Mouse (Mus musculus) embryonic fibroblast, embryonic 13.5 days (primary cell): ENCODE measurements around the gene Phyh. TPM values are rescaled to one million over a fixed set of nuclear protein-coding genes. Genes with fewer than 3 reads are reported as not detected.

Experiments
- H3K27ac ChIP-seq: 2 replicates; pipeline ENCODE4 v1.5.1; 2012; ENCODE audit warnings: low read length, control low read depth, inconsistent platforms; ENCODE audit not compliant: insufficient read depth
- H3K4me1 ChIP-seq: 2 replicates; pipeline ENCODE4 v1.6.1; 2011; ENCODE audit warnings: low read length; ENCODE audit not compliant: control insufficient read depth, insufficient read depth
- H3K4me3 ChIP-seq: 2 replicates; pipeline ENCODE4 v1.5.1; 2011; ENCODE audit warnings: mild to moderate bottlenecking, control low read depth, low read length; ENCODE audit not compliant: insufficient read depth
- CTCF ChIP-seq: IDR thresholded peaks from 2 replicates; pipeline ENCODE4 v1.5.1; 2011; ENCODE audit warnings: mild to moderate bottlenecking, control low read depth, low read length, moderate library complexity, borderline replicate concordance; ENCODE audit not compliant: insufficient read depth
- POLR2A ChIP-seq: IDR thresholded peaks from 2 replicates; pipeline ENCODE4 v1.6.1; 2011; ENCODE audit warnings: low read depth, mild to moderate bottlenecking, control low read depth, low read length, moderate library complexity
- polyA plus RNA-seq: library from polyadenylated mRNA; stranded (reverse); fragments of >200 nt; gene quantifications from 2 replicates; pipeline ENCODE4 v1.2.4, GENCODE M21; 2011; ENCODE audit warnings: low read depth; ENCODE audit not compliant: missing spikeins, insufficient read length

Phyh gene
- 24.1 and 32.4 TPM in 2 replicates for polyA plus RNA-seq

DNA sequence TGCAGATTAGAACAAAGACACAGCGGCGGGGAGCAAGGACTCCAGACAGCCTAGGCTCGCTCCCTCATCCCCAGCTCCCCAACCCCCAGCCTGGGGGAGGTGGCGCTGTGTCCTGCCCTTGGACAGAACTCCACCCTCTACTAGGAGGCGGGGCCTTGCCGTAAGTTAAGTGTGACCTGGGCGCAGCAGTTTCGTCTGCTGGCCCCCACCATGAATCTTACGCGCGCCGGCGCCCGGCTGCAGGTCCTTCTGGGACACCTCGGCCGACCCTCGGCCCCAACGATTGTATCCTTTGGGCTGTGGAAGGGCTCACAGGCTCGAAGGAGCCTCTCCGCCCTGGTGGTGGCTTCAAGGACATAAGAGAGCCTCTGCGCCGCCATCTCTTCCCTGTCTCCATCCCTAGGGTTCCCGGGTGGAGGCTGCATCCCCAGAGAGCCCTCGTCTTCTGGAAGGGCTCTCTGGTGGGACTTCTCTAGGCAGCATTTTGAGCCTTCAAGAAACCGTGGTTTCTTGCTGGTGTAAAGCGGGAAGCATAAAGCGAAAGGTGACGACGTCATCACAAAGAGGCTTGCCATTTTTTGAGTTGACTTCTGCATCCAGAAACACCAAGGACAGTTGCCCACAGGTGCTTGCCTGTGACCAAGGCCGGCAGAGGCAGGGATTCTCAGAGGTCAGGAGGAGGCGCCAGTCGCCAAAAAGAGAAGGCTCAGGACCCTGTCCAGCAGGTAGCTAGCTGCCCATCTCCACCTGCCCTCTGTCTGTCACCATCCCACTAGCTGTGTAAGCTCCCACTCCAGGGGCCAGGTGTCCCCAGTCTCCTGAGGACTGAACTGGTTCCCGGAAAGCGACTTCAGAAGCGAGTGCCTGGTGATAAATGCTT, at the start of gene Phyh:
TSS of gene Phyh (plus strand) at position 160 of the 880 bp plus-strand sequence.
- Histone ChIP-seq H3K4me3 (peak within 1 kb of the TSS; percentile 53), H3K27ac (peak within 1 kb of the TSS; percentile 46; the same call in 1 of the 2 replicates), H3K4me1 (no peaks in the 10 kb centered on the region)
- TF ChIP-seq CTCF (peak; percentile 24; the same call in 1 of the 2 replicates), POLR2A (peak; percentile 88)

DNA sequence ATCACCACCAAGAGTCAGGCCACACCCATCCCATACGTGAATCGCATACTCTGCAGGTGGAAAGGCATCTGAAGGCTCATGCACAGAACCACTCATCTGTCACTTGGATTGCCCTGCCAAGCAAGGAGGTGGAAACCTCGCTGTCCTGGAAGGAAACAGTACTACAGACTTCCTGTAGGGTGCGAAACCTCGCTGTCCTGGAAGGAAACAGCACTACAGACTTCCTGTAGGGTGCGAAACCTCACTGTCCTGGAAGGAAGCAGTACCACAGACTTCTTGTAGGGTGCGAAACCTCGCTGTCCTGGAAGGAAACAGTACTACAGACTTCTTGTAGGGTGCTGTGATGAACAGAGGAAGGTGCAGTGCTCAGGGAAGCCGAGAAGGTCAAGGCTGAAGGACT, 46.1 kb upstream of the Phyh start:
- TF ChIP-seq CTCF = no peak
- TF ChIP-seq POLR2A = no peak
- no peaks in the 10 kb centered on the region for H3K4me1 ChIP-seq
- no peak overlapping the region for H3K27ac ChIP-seq
- no peak overlapping the region for H3K4me3 ChIP-seq

- Histone ChIP-seq H3K4me1 (no peaks in the 10 kb centered on the region), H3K4me3 (no peak overlapping the region), H3K27ac (no peak overlapping the region)
- TF ChIP-seq POLR2A = no peak
- TF ChIP-seq CTCF = no peak
Observed at GRCm38 (mm10) chr2:4873331-4873730, 45.5 kb upstream of the Phyh start.

GRCm38 (mm10) chr2:4875090-4875489, 43.7 kb upstream of the Phyh start:
- Histone ChIP-seq H3K4me1 (no peaks in the 10 kb centered on the region), H3K27ac (no peak overlapping the region), H3K4me3 (no peak overlapping the region)
- TF ChIP-seq CTCF (no peak), POLR2A (no peak)

DNA sequence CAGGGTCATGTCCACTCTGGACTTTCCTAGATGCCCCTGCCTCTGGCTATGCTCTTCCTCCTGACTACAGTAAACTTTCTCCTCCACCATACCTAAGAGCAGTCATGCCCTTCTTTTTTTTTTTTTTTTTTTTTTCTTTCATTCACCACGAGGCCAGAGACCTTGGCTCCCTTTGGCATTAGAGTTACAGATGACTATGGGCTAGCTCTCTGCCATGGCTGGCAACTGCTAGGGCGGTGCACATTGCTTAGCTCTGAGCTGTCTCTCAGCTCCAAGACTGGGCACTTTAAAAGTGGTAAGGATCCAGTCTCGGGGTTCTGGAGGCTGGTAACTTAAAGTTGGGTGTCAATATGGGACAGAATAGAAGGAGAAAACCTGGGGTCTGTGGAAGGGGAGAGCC, 42.7 kb upstream of the Phyh start:
- no peak overlapping the region for H3K4me3 ChIP-seq
- H3K27ac ChIP-seq = no peak overlapping the region
- H3K4me1 ChIP-seq = peaks cover 4% of the 10 kb centered on the region
- no peak for TF ChIP-seq POLR2A
- TF ChIP-seq CTCF = no peak

DNA sequence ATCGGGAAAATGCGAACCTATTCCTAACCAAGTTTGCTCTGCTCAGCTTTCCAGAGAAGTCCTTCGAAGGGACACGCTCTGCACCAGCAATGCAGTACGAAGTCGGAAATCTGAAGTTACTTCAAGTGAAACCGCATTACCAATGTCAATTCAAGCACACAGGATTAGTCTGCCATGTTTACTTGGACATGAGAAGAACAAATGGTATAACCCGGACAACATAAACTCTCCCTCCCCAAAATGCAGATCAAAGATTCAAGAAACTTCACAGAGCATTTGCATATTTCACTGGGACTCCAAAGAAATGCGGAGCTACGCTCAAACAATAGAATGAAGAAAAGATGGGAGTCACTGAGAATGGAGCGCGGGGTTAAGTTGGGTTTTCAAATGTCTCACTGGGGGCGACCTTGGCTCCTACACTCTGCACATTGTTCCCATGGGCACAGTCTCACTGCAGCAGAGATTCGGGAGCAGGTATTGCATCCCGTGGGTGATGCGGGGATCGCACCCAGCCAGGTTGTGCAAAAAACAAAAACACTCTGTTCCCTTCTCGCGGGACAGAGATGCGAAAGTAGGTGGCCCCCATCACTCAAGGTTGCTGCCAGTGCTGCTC, 38.0 kb upstream of the Phyh start:
- peaks cover 7% of the 10 kb centered on the region for H3K4me1 ChIP-seq
- H3K27ac ChIP-seq = peak overlapping the region; percentile 96; the same call in 1 of the 2 replicates
- TF ChIP-seq POLR2A (peak; percentile 23; the same call in 1 of the 2 replicates), CTCF (no peak)
- H3K4me3 ChIP-seq = peak overlapping the region; percentile 99

DNA sequence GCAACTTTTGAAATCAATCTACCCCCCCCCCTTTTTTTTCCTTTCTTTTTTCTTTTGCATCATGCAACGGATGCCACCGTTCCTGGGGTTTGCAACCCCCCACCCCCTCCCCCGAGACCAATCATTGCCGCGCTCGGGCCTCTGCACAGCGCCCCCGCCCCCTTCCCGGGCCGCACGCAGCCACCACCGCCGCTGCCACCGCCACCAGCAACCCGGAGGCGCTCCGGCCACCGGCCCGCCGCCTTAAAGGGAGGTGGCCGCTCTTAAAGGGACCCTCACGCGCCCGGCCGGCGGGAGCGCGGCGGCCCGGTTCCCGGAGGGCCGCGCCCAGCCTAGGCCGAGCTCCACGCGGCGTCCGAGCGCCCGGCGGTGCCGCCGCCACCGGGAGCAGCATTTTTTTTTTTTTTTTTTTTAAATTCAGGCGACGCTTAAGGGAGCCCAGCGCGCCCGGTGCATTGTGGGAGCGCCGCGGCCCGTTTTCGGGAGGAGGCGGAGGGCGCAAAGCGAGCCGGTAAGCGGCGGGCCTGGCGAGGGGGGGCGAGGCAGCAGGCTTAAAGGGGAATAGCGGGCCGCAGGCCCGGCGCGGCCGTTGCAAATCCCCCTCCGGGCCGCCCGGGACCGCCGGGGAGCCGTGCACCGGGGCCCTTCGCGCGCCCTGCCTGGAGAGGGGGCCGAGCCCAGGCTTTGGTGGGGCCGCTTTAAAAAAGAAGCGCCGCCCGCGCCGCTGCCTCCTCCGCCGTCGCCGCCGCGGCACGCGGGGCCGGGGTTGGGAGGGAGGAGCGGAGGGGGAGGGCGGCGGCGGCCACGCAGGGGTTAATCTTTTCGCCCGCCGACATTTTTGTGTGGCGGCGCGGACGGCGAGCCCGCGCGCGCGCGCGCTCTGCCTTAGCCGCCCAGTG, 37.2 kb upstream of the Phyh start, which contains the start of gene Sephs1:
TSS of gene Sephs1 (plus strand) at position 215 of the 899 bp plus-strand sequence.
- peaks cover 7% of the 10 kb centered on the region for H3K4me1 ChIP-seq
- peak within 1 kb of the TSS; percentile 99 for H3K4me3 ChIP-seq
- TF ChIP-seq POLR2A (0 out of 2 replicates have a peak, but pooled peaks have one; percentile 13), CTCF (no peak)
- peak within 1 kb of the TSS; percentile 96 for H3K27ac ChIP-seq

GRCm38 (mm10) chr2:4882249-4882791, 36.5 kb upstream of the Phyh start:
- Histone ChIP-seq H3K4me1 (peaks cover 7% of the 10 kb centered on the region), H3K4me3 (peak overlapping the region; percentile 99), H3K27ac (peak overlapping the region; percentile 96)
- TF ChIP-seq POLR2A (0 out of 2 replicates have a peak, but pooled peaks have one; percentile 6), CTCF (no peak)
